Mouse (Mus musculus): ENCODE measurements at regions not wholly inside any gene's neighbourhood (a gene's known extent, or its start where the extent isn't known, plus 50 kb on each side); places are given as distances from the start of the nearest gene placed in this dataset.

DNA sequence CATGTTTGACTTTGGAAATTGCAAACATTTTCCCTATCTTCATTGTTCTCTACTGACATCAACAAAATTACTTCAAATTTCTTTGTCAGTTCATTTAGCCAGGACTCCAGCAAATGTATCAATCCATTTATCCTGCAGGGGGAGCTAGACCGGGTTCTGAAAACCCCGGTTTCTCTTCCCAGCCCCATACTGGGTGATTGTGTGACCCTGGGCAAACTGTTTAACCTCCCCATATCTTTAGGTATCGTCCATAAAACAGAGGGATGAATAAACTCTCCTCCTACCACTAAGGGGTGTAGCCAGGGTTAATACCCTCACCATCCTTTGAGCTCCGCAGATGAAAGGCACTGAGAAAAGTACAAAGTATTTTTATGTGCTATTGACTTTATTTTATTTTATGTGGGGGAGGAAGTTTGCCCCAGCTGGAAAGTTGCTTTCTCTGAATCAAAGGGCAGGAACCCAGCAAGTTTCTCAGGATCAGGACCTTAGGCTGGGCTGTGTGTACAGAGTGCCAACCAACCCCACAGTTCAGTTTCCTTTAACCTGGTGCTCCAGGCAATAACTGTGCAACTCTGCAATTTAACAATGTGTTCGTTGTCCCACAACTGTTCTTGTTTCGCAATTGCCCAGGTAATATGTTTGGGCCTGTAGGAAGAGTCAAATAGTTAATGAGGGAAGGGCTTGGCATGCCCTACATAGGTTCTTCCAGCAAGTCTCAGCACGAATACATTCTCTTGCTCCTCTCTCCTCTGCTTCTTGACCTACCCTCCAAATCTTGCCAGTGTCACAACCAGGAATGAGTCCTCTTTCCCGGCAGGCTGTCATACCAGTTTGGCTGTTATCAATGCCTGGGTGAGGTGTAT, 696.1 kb upstream of the A1bg start:
- H3K27ac ChIP-seq (replicated peaks), result no peak overlapping the region
- no peaks in the 10 kb centered on the region for H3K36me3 ChIP-seq
- H3K9me3 ChIP-seq (replicated peaks), result no peaks in the 10 kb centered on the region
- H3K4me1 ChIP-seq, result no peaks in the 10 kb centered on the region
- H3K27me3 ChIP-seq (ENCODE audit: low read depth, poor library complexity, severe bottlenecking), result no peaks in the 10 kb centered on the region
- 74% methylated on average over 8 of the region's 8 CpGs for WGBS
- H3K4me3 ChIP-seq, result no peak overlapping the region
- DNase-seq (ENCODE audit: low spot score), result no peak

DNA sequence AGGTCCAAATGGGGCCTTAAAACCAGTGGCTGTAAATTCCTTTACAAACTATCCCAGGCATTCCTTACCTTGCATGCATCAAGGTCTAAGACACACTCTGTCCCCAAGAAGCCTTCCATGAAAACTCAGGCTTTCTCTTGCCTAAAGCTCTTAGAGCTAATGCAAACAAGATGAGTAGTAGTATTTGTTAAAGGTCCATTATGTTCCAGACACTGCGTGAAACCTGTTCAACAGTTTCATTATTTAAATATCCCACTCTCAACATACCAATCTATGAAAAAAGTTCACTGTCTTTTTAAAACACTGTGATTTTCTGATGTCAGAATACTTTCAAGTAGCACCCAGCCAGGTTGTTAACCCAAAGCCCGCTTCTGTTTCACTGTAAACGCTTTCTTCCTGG, 687.9 kb upstream of the A1bg start:
- DNase-seq (ENCODE audit: low spot score), result no peak
- no peaks in the 10 kb centered on the region for H3K36me3 ChIP-seq
- 86% methylated on average over 3 of the region's 3 CpGs for WGBS
- H3K27me3 ChIP-seq (ENCODE audit: low read depth, poor library complexity, severe bottlenecking), result no peaks in the 10 kb centered on the region
- H3K4me1 ChIP-seq, result no peaks in the 10 kb centered on the region
- no peak overlapping the region for H3K27ac ChIP-seq (replicated peaks)
- H3K9me3 ChIP-seq (replicated peaks), result no peaks in the 10 kb centered on the region
- H3K4me3 ChIP-seq, result no peak overlapping the region

DNA sequence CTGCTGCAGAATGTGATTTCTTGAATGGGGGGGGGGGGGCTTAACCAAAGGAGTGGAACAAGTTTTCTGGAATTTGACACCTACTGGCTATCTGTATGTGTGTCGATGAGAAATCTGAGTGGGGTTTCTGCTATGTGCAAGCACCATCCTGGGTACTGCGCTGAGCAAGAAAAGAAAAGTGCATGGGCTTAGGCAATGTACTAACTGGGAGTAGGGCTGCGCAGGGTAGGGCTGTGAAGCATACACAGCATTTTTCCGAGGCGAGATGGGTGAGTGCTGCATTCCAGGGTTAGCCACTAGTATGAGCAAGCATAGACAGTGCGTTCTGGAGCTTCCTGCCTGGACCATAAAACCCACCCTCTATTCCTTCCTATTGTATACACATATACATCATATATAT, 686.8 kb upstream of the A1bg start:
- no peak for DNase-seq (ENCODE audit: low spot score)
- H3K9me3 ChIP-seq (replicated peaks), result no peaks in the 10 kb centered on the region
- WGBS, result 85% methylated on average over 6 of the region's 6 CpGs
- H3K4me3 ChIP-seq, result no peak overlapping the region
- no peak overlapping the region for H3K27ac ChIP-seq (replicated peaks)
- H3K36me3 ChIP-seq, result no peaks in the 10 kb centered on the region
- H3K27me3 ChIP-seq (ENCODE audit: low read depth, poor library complexity, severe bottlenecking), result no peaks in the 10 kb centered on the region
- H3K4me1 ChIP-seq, result no peaks in the 10 kb centered on the region

DNA sequence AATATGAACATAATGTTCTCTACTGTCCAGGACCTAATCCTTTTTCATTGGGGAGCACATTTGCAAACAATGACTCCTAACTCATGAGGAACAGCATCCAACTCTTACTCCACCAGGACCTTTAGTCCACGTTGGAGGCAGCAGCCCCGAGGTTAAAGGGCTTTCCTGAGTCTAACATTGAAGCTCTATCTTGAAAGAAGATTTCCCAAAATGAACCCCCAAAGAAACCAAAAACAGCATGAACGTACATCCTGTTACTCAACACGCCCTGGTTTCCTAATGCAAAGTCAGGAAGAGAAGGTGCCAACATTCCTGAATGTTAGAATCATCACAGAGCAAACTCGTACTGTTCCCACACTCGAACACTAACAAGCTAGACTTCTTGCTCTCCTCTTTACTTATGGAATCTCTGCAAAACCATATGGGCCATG, 685.5 kb upstream of the A1bg start:
- Histone ChIP-seq H3K27me3 (ENCODE audit: low read depth, poor library complexity, severe bottlenecking) (no peaks in the 10 kb centered on the region), H3K36me3 (no peaks in the 10 kb centered on the region), H3K4me1 (no peaks in the 10 kb centered on the region), H3K4me3 (no peak overlapping the region), H3K9me3 (replicated peaks) (no peaks in the 10 kb centered on the region), H3K27ac (replicated peaks) (no peak overlapping the region)
- whole genome bisulfite sequencing, result 82% methylated on average over 6 of the region's 6 CpGs
- DNase-seq (ENCODE audit: low spot score), result no peak

DNA sequence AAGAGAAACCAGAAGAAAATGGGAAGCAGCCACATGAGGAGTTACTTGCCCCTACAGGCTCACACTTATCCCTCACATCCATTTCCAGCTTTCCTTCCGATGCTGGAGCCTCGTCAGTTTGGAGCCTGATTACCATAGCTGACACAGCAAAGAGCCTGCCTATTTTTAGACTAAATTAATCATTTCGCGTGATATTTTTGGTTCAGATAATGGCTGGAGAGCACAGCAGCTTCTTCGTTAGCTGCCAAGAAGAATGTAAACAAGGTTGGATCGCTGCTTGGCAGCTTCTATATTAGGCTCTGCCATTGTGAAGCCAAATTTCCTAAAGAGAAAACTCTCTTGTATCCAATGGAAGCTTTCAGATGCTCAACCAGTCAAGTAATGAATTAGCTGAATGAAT, 676.9 kb upstream of the A1bg start:
- DNase-seq (ENCODE audit: low spot score), result no peak
- no peak overlapping the region for H3K4me3 ChIP-seq
- no peak overlapping the region for H3K27ac ChIP-seq (replicated peaks)
- no peaks in the 10 kb centered on the region for H3K9me3 ChIP-seq (replicated peaks)
- H3K36me3 ChIP-seq, result no peaks in the 10 kb centered on the region
- 85% methylated on average over 6 of the region's 6 CpGs for WGBS
- H3K27me3 ChIP-seq (ENCODE audit: low read depth, poor library complexity, severe bottlenecking), result no peaks in the 10 kb centered on the region
- H3K4me1 ChIP-seq, result no peaks in the 10 kb centered on the region

DNA sequence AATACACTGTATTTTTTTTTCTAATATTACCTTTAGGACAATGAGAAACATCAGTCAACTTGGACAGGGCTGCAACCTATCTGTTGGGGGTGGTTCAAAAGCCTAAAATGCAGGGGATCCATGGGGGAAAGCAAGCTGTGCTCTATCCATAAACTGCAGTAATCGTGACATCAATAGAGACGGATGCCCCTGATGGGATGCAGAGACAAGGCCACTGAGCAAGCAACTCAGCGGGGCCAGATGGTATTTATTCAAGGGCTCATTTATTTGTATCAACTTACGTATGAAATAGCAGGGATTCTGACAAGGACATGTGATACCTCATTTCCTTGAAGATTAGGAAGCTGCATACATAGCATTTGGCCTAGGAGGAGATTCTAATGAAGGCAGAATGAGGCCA, 673.5 kb upstream of the A1bg start:
- 75% methylated on average over 4 of the region's 4 CpGs for WGBS
- H3K27me3 ChIP-seq (ENCODE audit: low read depth, poor library complexity, severe bottlenecking), result no peaks in the 10 kb centered on the region
- DNase-seq (ENCODE audit: low spot score), result no peak

DNA sequence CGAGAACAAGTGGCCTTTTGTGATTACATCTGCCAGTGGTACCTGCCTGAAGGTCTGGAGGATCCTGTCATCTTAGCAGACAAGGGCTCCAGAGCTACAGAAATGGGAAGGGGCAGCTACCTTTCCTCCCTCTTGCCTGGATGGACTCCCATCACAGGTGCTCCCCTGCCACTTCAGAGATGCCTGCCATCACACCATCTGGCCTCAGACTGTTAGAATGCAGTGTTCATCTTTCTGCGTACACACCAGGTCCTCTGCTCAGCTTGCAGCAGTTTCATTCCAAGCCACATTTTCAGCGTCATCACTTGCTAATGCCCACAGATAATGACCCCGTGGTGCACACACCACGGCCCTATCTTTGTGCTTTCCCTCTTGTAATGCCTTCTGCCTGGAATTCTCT, 666.1 kb upstream of the A1bg start:
- no peaks in the 10 kb centered on the region for H3K27me3 ChIP-seq (ENCODE audit: low read depth, poor library complexity, severe bottlenecking)
- no peaks in the 10 kb centered on the region for H3K36me3 ChIP-seq
- WGBS, result 86% methylated on average over 5 of the region's 5 CpGs
- DNase-seq (ENCODE audit: low spot score), result no peak
- no peaks in the 10 kb centered on the region for H3K4me1 ChIP-seq
- H3K27ac ChIP-seq (replicated peaks), result no peak overlapping the region
- H3K4me3 ChIP-seq, result no peak overlapping the region
- no peaks in the 10 kb centered on the region for H3K9me3 ChIP-seq (replicated peaks)

More for the DNA sequence above, 673.5 kb upstream of the A1bg start:
- no peak overlapping the region for H3K27ac ChIP-seq (replicated peaks)
- H3K9me3 ChIP-seq (replicated peaks), result no peaks in the 10 kb centered on the region
- no peaks in the 10 kb centered on the region for H3K4me1 ChIP-seq
- H3K36me3 ChIP-seq, result no peaks in the 10 kb centered on the region
- no peak overlapping the region for H3K4me3 ChIP-seq

DNA sequence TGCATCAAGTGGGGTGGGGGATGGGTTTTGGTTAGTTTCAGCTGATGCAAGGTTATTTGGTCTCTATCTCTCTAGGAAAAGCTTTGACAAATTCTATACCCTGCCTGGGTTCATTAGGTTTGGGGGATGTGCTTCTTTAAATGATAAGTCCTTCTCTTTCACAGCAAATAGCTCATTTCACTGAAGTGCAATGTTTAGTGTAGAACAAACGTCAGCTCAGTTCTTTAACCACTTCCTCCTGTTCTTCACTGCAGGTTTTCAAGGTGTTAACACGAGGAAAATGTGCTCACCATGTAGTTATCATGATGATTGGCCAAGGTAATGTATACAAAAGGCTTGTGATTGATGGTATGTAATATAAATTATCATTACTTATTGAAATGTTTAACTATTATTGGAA, 659.5 kb upstream of the A1bg start:
- no peaks in the 10 kb centered on the region for H3K27me3 ChIP-seq (ENCODE audit: low read depth, poor library complexity, severe bottlenecking)
- no peaks in the 10 kb centered on the region for H3K9me3 ChIP-seq (replicated peaks)
- H3K36me3 ChIP-seq, result no peaks in the 10 kb centered on the region
- no peak overlapping the region for H3K4me3 ChIP-seq
- DNase-seq (ENCODE audit: low spot score), result no peak
- H3K4me1 ChIP-seq, result no peaks in the 10 kb centered on the region
- H3K27ac ChIP-seq (replicated peaks), result no peak overlapping the region
- 73% methylated on average over 2 of the region's 2 CpGs for WGBS

DNA sequence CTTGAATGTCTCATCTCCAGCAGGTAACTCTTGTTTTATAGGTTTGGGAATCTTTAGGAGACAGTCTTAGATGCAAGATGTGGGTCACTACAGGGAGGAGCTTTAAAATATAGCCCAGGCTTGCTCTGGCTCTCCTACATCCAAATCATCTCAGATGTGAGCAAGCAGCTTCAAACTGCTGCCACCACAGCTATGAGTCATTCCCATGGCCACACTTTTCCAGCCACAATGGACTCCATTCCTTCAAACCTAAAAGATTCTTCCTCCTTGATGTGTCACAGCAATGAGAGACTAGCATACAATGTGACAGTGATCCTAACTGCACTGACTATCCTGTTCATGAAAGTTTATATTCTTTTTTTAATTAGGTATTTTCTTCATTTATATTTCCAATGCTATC, 640.5 kb upstream of the A1bg start:
- Histone ChIP-seq H3K27me3 (ENCODE audit: low read depth, poor library complexity, severe bottlenecking) (no peaks in the 10 kb centered on the region), H3K4me3 (no peak overlapping the region), H3K4me1 (no peaks in the 10 kb centered on the region), H3K36me3 (no peaks in the 10 kb centered on the region), H3K27ac (replicated peaks) (no peak overlapping the region), H3K9me3 (replicated peaks) (no peaks in the 10 kb centered on the region)
- no peak for DNase-seq (ENCODE audit: low spot score)

DNA sequence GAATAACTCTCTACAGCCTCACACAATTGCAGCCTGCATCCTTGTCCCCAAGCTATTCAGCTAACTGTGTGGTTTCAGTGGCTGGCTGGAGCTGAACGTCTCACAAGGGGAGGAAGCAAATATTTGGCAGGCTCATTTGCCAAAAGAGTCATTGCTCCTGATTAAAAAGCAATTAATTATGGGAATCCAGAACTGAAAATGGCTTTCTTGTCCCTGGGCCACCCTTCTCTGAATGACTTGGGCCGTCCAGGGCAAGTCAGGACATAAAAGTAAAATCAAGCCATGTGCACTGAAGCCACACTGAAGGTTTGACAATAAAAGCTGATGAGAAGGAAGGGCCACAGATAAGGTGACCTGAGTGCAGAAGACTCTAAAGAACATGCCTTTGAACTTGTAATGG, 639.4 kb upstream of the A1bg start:
- Histone ChIP-seq H3K9me3 (replicated peaks) (no peaks in the 10 kb centered on the region), H3K27me3 (ENCODE audit: low read depth, poor library complexity, severe bottlenecking) (no peaks in the 10 kb centered on the region), H3K36me3 (no peaks in the 10 kb centered on the region), H3K4me3 (no peak overlapping the region), H3K4me1 (no peaks in the 10 kb centered on the region), H3K27ac (replicated peaks) (no peak overlapping the region)
- WGBS, result 65% methylated on average over 2 of the region's 2 CpGs
- DNase-seq (ENCODE audit: low spot score), result no peak

DNA sequence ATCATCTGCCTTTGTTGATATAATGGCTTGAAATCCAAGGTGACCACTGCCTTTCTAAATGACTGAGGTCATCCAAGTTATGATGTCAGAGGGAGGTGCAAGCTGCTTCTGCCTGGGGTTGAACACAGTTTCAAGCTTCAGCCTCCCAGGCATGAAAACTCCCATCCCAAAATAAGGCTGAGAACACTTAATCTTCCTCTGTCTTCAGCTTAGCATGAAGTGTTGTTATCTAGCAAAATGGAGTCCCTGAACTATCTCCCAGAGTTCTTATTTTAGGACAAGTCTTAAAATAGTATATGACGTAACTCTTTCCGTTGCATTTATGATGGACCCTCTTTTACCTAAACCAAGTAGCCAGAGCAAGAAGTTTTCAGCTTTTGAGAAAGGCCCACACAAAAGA, 631.1 kb upstream of the A1bg start:
- Histone ChIP-seq H3K36me3 (no peaks in the 10 kb centered on the region), H3K9me3 (replicated peaks) (no peaks in the 10 kb centered on the region), H3K4me1 (peaks cover 9% of the 10 kb centered on the region), H3K4me3 (no peak overlapping the region), H3K27ac (replicated peaks) (no peak overlapping the region), H3K27me3 (ENCODE audit: low read depth, poor library complexity, severe bottlenecking) (no peaks in the 10 kb centered on the region)
- WGBS, result 95% methylated on average over 2 of the region's 2 CpGs
- no peak for DNase-seq (ENCODE audit: low spot score)

DNA sequence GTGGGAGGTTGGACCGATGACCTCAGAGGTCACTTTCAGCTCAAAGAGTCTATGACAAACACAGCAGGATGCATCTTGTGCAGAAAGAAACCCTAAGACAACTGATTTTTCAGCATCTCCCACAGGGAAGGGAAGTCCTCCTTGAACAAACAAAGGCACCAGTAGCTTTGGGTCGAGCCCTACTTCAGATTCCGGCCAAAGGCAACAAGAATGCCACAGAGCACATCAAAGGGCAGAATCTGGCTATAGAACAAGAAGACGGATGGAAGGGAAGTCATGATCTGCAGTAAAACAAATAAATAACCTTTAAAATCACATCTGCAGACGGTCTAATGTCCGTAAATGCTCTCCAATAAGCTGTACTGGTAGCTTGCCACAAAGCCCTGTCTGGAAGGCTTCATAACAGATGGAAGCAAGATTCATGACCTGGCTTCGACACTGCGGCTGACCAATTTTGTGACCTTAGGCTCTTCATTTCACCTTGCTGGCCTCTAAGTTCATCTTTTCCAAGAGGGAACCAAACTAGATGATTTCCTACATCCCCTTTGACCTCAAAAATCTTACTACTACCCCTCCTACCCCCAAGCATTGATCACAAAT, 630.4 kb upstream of the A1bg start:
- Histone ChIP-seq H3K36me3 (no peaks in the 10 kb centered on the region), H3K4me1 (peaks cover 9% of the 10 kb centered on the region), H3K4me3 (no peak overlapping the region), H3K27me3 (ENCODE audit: low read depth, poor library complexity, severe bottlenecking) (no peaks in the 10 kb centered on the region), H3K9me3 (replicated peaks) (no peaks in the 10 kb centered on the region), H3K27ac (replicated peaks) (no peak overlapping the region)
- DNase-seq (ENCODE audit: low spot score), result peak; percentile 21
- 42% methylated on average over 8 of the region's 8 CpGs for WGBS

DNA sequence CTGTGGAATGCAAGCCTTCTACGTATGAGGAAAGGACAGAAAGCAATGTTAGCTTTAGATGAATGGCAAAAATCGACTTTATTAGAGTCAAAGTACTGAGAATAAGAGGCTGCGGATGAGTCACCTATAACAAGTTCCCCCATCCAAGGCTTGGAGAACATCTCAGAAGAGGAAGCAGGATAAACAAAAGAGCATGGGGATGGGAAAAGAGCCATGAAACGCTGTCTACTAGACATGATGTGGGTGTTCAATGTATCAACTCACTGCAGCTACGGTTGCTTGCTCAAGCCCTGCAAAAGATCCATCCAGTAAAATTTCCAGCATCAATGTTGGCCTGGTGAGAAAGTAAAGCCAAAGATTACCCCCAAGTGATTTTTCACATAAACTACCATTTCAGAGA, 628.4 kb upstream of the A1bg start:
- H3K4me3 ChIP-seq, result no peak overlapping the region
- H3K4me1 ChIP-seq, result peaks cover 9% of the 10 kb centered on the region
- 89% methylated on average over 5 of the region's 5 CpGs for WGBS
- no peak for DNase-seq (ENCODE audit: low spot score)
- no peak overlapping the region for H3K27ac ChIP-seq (replicated peaks)
- no peaks in the 10 kb centered on the region for H3K36me3 ChIP-seq
- H3K27me3 ChIP-seq (ENCODE audit: low read depth, poor library complexity, severe bottlenecking), result no peaks in the 10 kb centered on the region
- H3K9me3 ChIP-seq (replicated peaks), result no peaks in the 10 kb centered on the region
